Mouse (Mus musculus) cortical plate, adult 2 months (tissue): ENCODE results near the gene Rell1. TPM values are rescaled to one million over a fixed set of nuclear protein-coding genes. Genes with fewer than 3 reads are reported as not detected.
A peak's percentile ranks its signal among the peaks of the same experiment; 100 is the strongest.

Source experiments
- H3K27ac ChIP-seq: fragments of 200-500 bp; 2 replicates; pipeline ENCODE4 v1.5.1; 2012; ENCODE audit warnings: low read length, control low read depth, inconsistent platforms; ENCODE audit not compliant: insufficient read depth
- H3K4me1 ChIP-seq: fragments of 200-500 bp; 2 replicates; pipeline ENCODE4 v1.6.1; 2011; ENCODE audit warnings: low read length; ENCODE audit not compliant: control insufficient read depth, insufficient read depth
- H3K4me3 ChIP-seq: fragments of 200-500 bp; 2 replicates; pipeline ENCODE4 v1.5.1; 2011; ENCODE audit warnings: mild to moderate bottlenecking, low read length, control low read depth; ENCODE audit not compliant: insufficient read depth
- CTCF ChIP-seq: fragments of 200-500 bp; IDR thresholded peaks from 2 replicates; pipeline ENCODE4 v1.5.1; 2011; ENCODE audit warnings: mild to moderate bottlenecking, control low read depth, low read length; ENCODE audit not compliant: insufficient read depth; ENCODE audit errors: extremely low read depth
- POLR2A ChIP-seq: fragments of 200-500 bp; IDR thresholded peaks from 2 replicates; pipeline ENCODE4 v1.6.1; 2011; ENCODE audit warnings: mild to moderate bottlenecking, low read length, control low read depth; ENCODE audit not compliant: insufficient read depth; ENCODE audit errors: extremely low read depth
- polyA plus RNA-seq: library from polyadenylated mRNA; depleted of rRNA; stranded (reverse); fragments of >200 nt; gene quantifications from 2 replicates; pipeline ENCODE4 v1.2.3, GENCODE M21; 2012

Gene Rell1
- polyA plus RNA-seq, 1 experiment: 14.9 TPM

GRCm38 (mm10) chr5:63969476-63970112 lies 897 bp upstream of the Rell1 start:
- no peak overlapping the region for H3K27ac ChIP-seq
- H3K4me1 ChIP-seq: peaks cover 1% of the 10 kb centered on the region; the same call in 1 of the 2 replicates
- H3K4me3 ChIP-seq: no peak overlapping the region; the same call in 1 of the 2 replicates
- TF ChIP-seq POLR2A (no peak), CTCF (no peak)

GRCm38 (mm10) chr5:63967591-63968141 lies 1.0 kb downstream of the Rell1 start:
- no peak overlapping the region for H3K27ac ChIP-seq
- peaks cover 1% of the 10 kb centered on the region; the same call in 1 of the 2 replicates for H3K4me1 ChIP-seq
- peak overlapping the region; percentile 91 for H3K4me3 ChIP-seq
- TF ChIP-seq POLR2A: no peak
- no peak for TF ChIP-seq CTCF

DNA sequence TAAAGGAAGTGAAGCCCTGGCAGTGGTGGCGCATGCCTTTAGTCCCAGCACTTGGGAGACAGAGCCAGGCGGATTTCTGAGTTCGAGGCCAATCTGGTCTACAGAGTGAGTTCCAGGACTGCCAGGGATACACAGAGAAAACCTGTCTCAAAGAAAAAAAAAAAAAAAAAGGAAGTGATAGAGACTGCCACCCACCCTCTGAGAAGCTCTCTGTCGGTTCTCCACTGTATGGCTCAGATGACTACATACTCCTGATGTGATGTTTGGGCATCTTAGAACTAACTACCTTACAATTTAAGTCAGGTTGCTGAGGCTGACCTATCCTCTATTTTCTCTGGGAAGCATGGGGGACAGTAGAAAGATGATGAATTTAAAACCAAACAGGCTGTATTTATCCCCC lies 2.3 kb downstream of the Rell1 start:
- TF ChIP-seq POLR2A (no peak), CTCF (no peak)
- Histone ChIP-seq H3K4me3 (no peak overlapping the region), H3K27ac (no peak overlapping the region), H3K4me1 (peaks cover 1% of the 10 kb centered on the region; the same call in 1 of the 2 replicates)

- TF ChIP-seq CTCF (no peak), POLR2A (no peak)
- no peak overlapping the region for H3K4me3 ChIP-seq
- H3K27ac ChIP-seq: no peak overlapping the region
- peaks cover 1% of the 10 kb centered on the region; the same call in 1 of the 2 replicates for H3K4me1 ChIP-seq
These were observed 2.8 kb downstream of the Rell1 start for GRCm38 (mm10) chr5:63965946-63966345.

GRCm38 (mm10) chr5:63964576-63964975 lies 4.1 kb downstream of the Rell1 start:
- Histone ChIP-seq H3K27ac (no peak overlapping the region), H3K4me3 (no peak overlapping the region), H3K4me1 (peaks cover 1% of the 10 kb centered on the region; the same call in 1 of the 2 replicates)
- TF ChIP-seq CTCF (no peak), POLR2A (no peak)

- no peak overlapping the region for H3K27ac ChIP-seq
- peaks cover 1% of the 10 kb centered on the region; the same call in 1 of the 2 replicates for H3K4me1 ChIP-seq
- H3K4me3 ChIP-seq: no peak overlapping the region
- TF ChIP-seq CTCF (no peak), POLR2A (no peak)
These were observed 7.0 kb downstream of the Rell1 start for GRCm38 (mm10) chr5:63961726-63962125.

DNA sequence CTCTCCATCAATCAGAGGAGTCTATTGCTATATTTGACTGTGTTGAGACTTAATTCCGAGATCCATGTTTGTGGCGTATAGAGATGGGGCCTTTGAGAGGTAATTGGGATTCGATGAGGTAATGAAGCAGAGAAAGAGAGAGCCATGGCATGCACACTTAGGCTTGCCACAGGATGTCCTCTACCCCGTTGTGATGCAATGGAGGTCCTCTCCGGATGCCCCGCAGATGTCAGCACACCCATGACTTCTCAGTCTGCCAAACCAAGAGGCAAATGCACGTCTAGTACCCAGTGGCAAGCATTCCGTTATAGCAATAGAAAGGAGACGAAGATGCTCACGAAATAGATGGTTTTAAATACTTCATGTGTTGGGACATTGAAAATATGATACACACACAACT lies 8.1 kb downstream of the Rell1 start:
- no peak for TF ChIP-seq POLR2A
- no peak for TF ChIP-seq CTCF
- Histone ChIP-seq H3K27ac (no peak overlapping the region), H3K4me1 (no peaks in the 10 kb centered on the region), H3K4me3 (no peak overlapping the region)

GRCm38 (mm10) chr5:63958963-63959708 lies 9.6 kb downstream of the Rell1 start:
- no peak overlapping the region for H3K27ac ChIP-seq
- TF ChIP-seq POLR2A (no peak), CTCF (no peak)
- no peaks in the 10 kb centered on the region for H3K4me1 ChIP-seq
- no peak overlapping the region for H3K4me3 ChIP-seq

- H3K27ac ChIP-seq: no peak overlapping the region
- H3K4me1 ChIP-seq: no peaks in the 10 kb centered on the region
- H3K4me3 ChIP-seq: no peak overlapping the region
- TF ChIP-seq CTCF: no peak
- no peak for TF ChIP-seq POLR2A
These were observed 11.1 kb downstream of the Rell1 start for GRCm38 (mm10) chr5:63957607-63958006.
